ENCODE assay signal across 9 mouse cellular contexts in the genomic region with DNA sequence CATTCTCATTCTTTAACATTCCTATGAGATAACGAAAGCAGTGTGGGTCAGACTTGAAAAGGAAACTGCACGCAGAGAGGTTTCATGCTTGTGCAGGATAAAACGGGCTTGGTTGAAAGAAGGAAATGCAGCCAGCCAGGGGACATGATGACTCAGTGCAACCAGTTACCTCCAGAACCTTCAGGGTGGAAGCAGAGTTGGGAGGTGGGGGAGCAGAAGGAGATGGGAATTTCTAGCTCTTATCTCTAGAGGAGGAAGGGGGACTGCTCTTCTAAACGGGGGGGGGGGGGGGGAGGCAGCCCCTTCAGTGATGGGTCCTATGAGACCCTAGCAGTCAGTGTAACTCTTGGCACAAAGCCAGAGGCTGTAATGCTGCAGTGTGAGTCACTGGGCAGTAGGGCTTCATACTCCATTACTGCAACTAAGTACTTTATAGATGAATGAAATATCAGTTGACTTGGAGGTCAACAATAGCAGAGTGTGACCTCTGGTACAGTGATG. TPM values are rescaled to one million over a fixed set of nuclear protein-coding genes. Genes with fewer than 3 reads are reported as not detected.
A peak's percentile ranks its signal among the peaks of the same experiment; 100 is the strongest.
DNase-seq lines count a peak whose midpoint lies in the region; ATAC-seq and TF ChIP-seq lines count a peak whose summit lies in the region.
"Had no signal": no experiment of that assay in that cellular context is flagged by ENCODE, and none has a peak within 500 bp of the region (broad histone marks: within the 10 kb centered on the region; RNA-seq: fewer than 3 reads in every experiment).

No protein-coding gene starts in this region.

- ATAC-seq in midbrain, embryonic 13.5 days: peak; percentile 53; the same call in 1 of the 2 replicates
- no peak for ATAC-seq in midbrain, embryonic 16.5 days
- peak; percentile 64; the same call in 1 of the 2 replicates for ATAC-seq in heart, embryonic 13.5 days (ENCODE audit: extremely low read depth, insufficient number of reproducible peaks, low FRiP score, low TSS enrichment)

- DNase-seq in adrenal gland, adult 2 months: peak; percentile 77
- DNase-seq in kidney, postnatal 4 days: peak; percentile 22 to 52
- no peak for DNase-seq in B cell, adult 2 months
- DNase-seq in hindbrain, embryonic 10.5 days (ENCODE audit: low spot score): no peak

- no peak overlapping the region for H3K27ac ChIP-seq in midbrain, embryonic 13.5 days
- H3K27ac ChIP-seq in midbrain, embryonic 16.5 days (ENCODE audit: low read length): no peak overlapping the region
- peak overlapping the region; percentile 85 for H3K27ac ChIP-seq in heart, embryonic 13.5 days (replicated peaks)
- no peak overlapping the region for H3K27ac ChIP-seq in hindbrain, embryonic 10.5 days

- no peak overlapping the region for H3ac ChIP-seq in myocyte (ENCODE audit: control insufficient read depth, insufficient read length)

- no peaks in the 10 kb centered on the region for H3K79me2 ChIP-seq in myocyte (ENCODE audit: control insufficient read depth, insufficient read depth)

- WGBS in midbrain, embryonic 13.5 days: 52% methylated on average over 4 of the region's 4 CpGs
- WGBS in midbrain, embryonic 16.5 days: 51% methylated on average over 3 of the region's 4 CpGs
- WGBS in heart, embryonic 13.5 days: 2% methylated on average over 4 of the region's 4 CpGs
- WGBS in hindbrain, embryonic 10.5 days: 66% methylated on average over 4 of the region's 4 CpGs

- H3K36me3 ChIP-seq in midbrain, embryonic 13.5 days: no peaks in the 10 kb centered on the region
- H3K36me3 ChIP-seq in midbrain, embryonic 16.5 days (ENCODE audit: control insufficient read depth, insufficient read depth, low read length): no peaks in the 10 kb centered on the region
- no peaks in the 10 kb centered on the region for H3K36me3 ChIP-seq in heart, embryonic 13.5 days
- H3K36me3 ChIP-seq in myocyte (ENCODE audit: control insufficient read depth, insufficient read depth): no peaks in the 10 kb centered on the region
- no peaks in the 10 kb centered on the region for H3K36me3 ChIP-seq in hindbrain, embryonic 10.5 days

- no peak overlapping the region for H3K9ac ChIP-seq in midbrain, embryonic 13.5 days (replicated peaks)
- H3K9ac ChIP-seq in midbrain, embryonic 16.5 days (ENCODE audit: low read depth, low read length): no peak overlapping the region
- H3K9ac ChIP-seq in heart, embryonic 13.5 days: no peak overlapping the region; the same call in 1 of the 2 replicates

- H3K27me3 ChIP-seq in midbrain, embryonic 13.5 days: no peaks in the 10 kb centered on the region
- no peaks in the 10 kb centered on the region for H3K27me3 ChIP-seq in midbrain, embryonic 16.5 days (ENCODE audit: control insufficient read depth, insufficient read depth, low read depth, low read length)
- no peaks in the 10 kb centered on the region for H3K27me3 ChIP-seq in heart, embryonic 13.5 days (replicated peaks)
- no peaks in the 10 kb centered on the region for H3K27me3 ChIP-seq in myocyte (ENCODE audit: control insufficient read depth, insufficient read depth, insufficient read length)
- no peaks in the 10 kb centered on the region for H3K27me3 ChIP-seq in hindbrain, embryonic 10.5 days (ENCODE audit: insufficient read depth, poor library complexity, severe bottlenecking)

- H3K9me3 ChIP-seq in midbrain, embryonic 13.5 days: no peaks in the 10 kb centered on the region
- H3K9me3 ChIP-seq in midbrain, embryonic 16.5 days (replicated peaks; ENCODE audit: control insufficient read depth, low read length, poor library complexity, severe bottlenecking): no peaks in the 10 kb centered on the region
- no peaks in the 10 kb centered on the region for H3K9me3 ChIP-seq in heart, embryonic 13.5 days
- H3K9me3 ChIP-seq in hindbrain, embryonic 10.5 days: no peaks in the 10 kb centered on the region

- TF ChIP-seq POLR2A in myocyte (IDR thresholded peaks at IDR 0.05; ENCODE audit: insufficient read length, low read depth): no peak

- H3K4me2 ChIP-seq in midbrain, embryonic 13.5 days (replicated peaks): no peak overlapping the region
- no peak overlapping the region for H3K4me2 ChIP-seq in midbrain, embryonic 16.5 days (ENCODE audit: low read length)
- H3K4me2 ChIP-seq in heart, embryonic 13.5 days: peak overlapping the region; percentile 59
- H3K4me2 ChIP-seq in myocyte (ENCODE audit: low read depth): peak overlapping the region; percentile 69

- no peaks in the 10 kb centered on the region for H3K4me1 ChIP-seq in midbrain, embryonic 13.5 days (replicated peaks)
- H3K4me1 ChIP-seq in midbrain, embryonic 16.5 days (ENCODE audit: control insufficient read depth, insufficient read depth, low read length): no peaks in the 10 kb centered on the region
- H3K4me1 ChIP-seq in heart, embryonic 13.5 days: peaks cover 26% of the 10 kb centered on the region
- H3K4me1 ChIP-seq in hindbrain, embryonic 10.5 days (replicated peaks): no peaks in the 10 kb centered on the region

- no peak overlapping the region for H3K4me3 ChIP-seq in midbrain, embryonic 13.5 days (replicated peaks)
- H3K4me3 ChIP-seq in midbrain, embryonic 16.5 days (ENCODE audit: low read depth, low read length): no peak overlapping the region
- peak overlapping the region; percentile 16; the same call in 1 of the 2 replicates for H3K4me3 ChIP-seq in heart, embryonic 13.5 days
- no peak overlapping the region for H3K4me3 ChIP-seq in myocyte
- H3K4me3 ChIP-seq in hindbrain, embryonic 10.5 days: no peak overlapping the region

TF ChIP-seq in myocyte, 11 proteins besides CTCF, POLR2A, EP300 and RAD21:
- TF ChIP-seq SRF (IDR thresholded peaks at IDR 0.05; ENCODE audit: control insufficient read depth, insufficient read length, low read depth) (no peak), CEBPB (IDR thresholded peaks at IDR 0.05; ENCODE audit: insufficient read depth, poor library complexity, severe bottlenecking) (no peak), POLR2AphosphoS2 (IDR thresholded peaks at IDR 0.05; ENCODE audit: insufficient read length, low read depth) (no peak), TCF12 (IDR thresholded peaks at IDR 0.05; ENCODE audit: insufficient read depth, poor library complexity, severe bottlenecking) (no peak), MAX (IDR thresholded peaks at IDR 0.05; ENCODE audit: low read depth) (no peak), MYOG (IDR thresholded peaks at IDR 0.05; ENCODE audit: control insufficient read depth in 1 of 3, insufficient read depth in 1 of 3, insufficient read length in 2 of 3, low read depth in 2 of 3) (no peak), TCF3 (IDR thresholded peaks at IDR 0.05; ENCODE audit: insufficient read length, low read depth) (no peak), REST (IDR thresholded peaks at IDR 0.05; ENCODE audit: insufficient read depth, insufficient read length) (no peak), MYOD1 (IDR thresholded peaks at IDR 0.05; ENCODE audit: control insufficient read depth in 1 of 3, insufficient read length in 2 of 3, low read depth in 2 of 3) (no peak), E2F4 (IDR thresholded peaks at IDR 0.05; ENCODE audit: insufficient read depth) (no peak), USF1 (IDR thresholded peaks at IDR 0.05; ENCODE audit: low read depth) (no peak)

RNA-seq across cellular contexts. Expression of a gene that starts 6.8 kb away (rescaled TPM):
- not detected in 2 replicates for polyA plus RNA-seq in midbrain, embryonic 13.5 days (2015; fragmentation: Nextera tagmentation; extraction: Ambion mirVana)
- not detected in 2 replicates for polyA plus RNA-seq in midbrain, embryonic 16.5 days (2015; fragmentation: Nextera tagmentation; extraction: Ambion mirVana)
- total RNA-seq in adrenal gland, adult 2 months (2021): not detected
- polyA plus RNA-seq in adrenal gland, adult 2 months (2012; rRNA removed): not detected in 2 replicates
- not detected in 2 replicates for polyA plus RNA-seq in heart, embryonic 13.5 days (2015; fragmentation: Nextera tagmentation; extraction: Ambion mirVana)
- not detected for polyA plus RNA-seq in myocyte (2012; fragmentation: generic; extraction: Trizol)
- not detected in 2 replicates for polyA plus RNA-seq in hindbrain, embryonic 10.5 days (2016; fragmentation: Nextera tagmentation; extraction: Ambion mirVana)
- polyA plus RNA-seq: neural tube, embryonic 11.5 days had no signal

RNA-seq across cellular contexts. Expression of a gene that starts 42.3 kb away (rescaled TPM):
- polyA plus RNA-seq in midbrain, embryonic 13.5 days (2015; fragmentation: Nextera tagmentation; extraction: Ambion mirVana): not detected in 2 replicates
- polyA plus RNA-seq in midbrain, embryonic 16.5 days (2015; fragmentation: Nextera tagmentation; extraction: Ambion mirVana): not detected in 2 replicates
- not detected for total RNA-seq in adrenal gland, adult 2 months (2021)
- not detected in 2 replicates for polyA plus RNA-seq in adrenal gland, adult 2 months (2012; rRNA removed)
- polyA plus RNA-seq in heart, embryonic 13.5 days (2015; fragmentation: Nextera tagmentation; extraction: Ambion mirVana): not detected in 2 replicates
- polyA plus RNA-seq in myocyte (2012; fragmentation: generic; extraction: Trizol): not detected
- polyA plus RNA-seq in hindbrain, embryonic 10.5 days (2016; fragmentation: Nextera tagmentation; extraction: Ambion mirVana): not detected in 2 replicates
- polyA plus RNA-seq: neural tube, embryonic 11.5 days had no signal

RNA-seq across cellular contexts. Expression of a gene that starts 55.8 kb away (rescaled TPM):
- not detected in 2 replicates for polyA plus RNA-seq in midbrain, embryonic 13.5 days (2015; fragmentation: Nextera tagmentation; extraction: Ambion mirVana)
- not detected in 2 replicates for polyA plus RNA-seq in midbrain, embryonic 16.5 days (2015; fragmentation: Nextera tagmentation; extraction: Ambion mirVana)
- not detected for total RNA-seq in adrenal gland, adult 2 months (2021)
- polyA plus RNA-seq in adrenal gland, adult 2 months (2012; rRNA removed): not detected in 2 replicates
- not detected in 2 replicates for polyA plus RNA-seq in heart, embryonic 13.5 days (2015; fragmentation: Nextera tagmentation; extraction: Ambion mirVana)
- polyA plus RNA-seq in myocyte (2012; fragmentation: generic; extraction: Trizol): not detected
- not detected in 2 replicates for polyA plus RNA-seq in hindbrain, embryonic 10.5 days (2016; fragmentation: Nextera tagmentation; extraction: Ambion mirVana)
- polyA plus RNA-seq: neural tube, embryonic 11.5 days had no signal

Comparison
In these comparisons a context has a peak if more than half of its experiments do, and no peak if none do; other contexts are left out.
1. H3K4me2 ChIP-seq: peak in heart, embryonic 13.5 days (single experiment) and myocyte (single experiment); none in midbrain, embryonic 13.5 days (single experiment) and midbrain, embryonic 16.5 days (single experiment).
2. DNase-seq: peak in adrenal gland, adult 2 months (single experiment) and kidney, postnatal 4 days (2 of 2); none in B cell, adult 2 months (0 of 2) and hindbrain, embryonic 10.5 days (single experiment).